Mouse (Mus musculus): Measurements from ENCODE around the gene E2f4. TPM values are rescaled to one million over a fixed set of nuclear protein-coding genes. Genes with fewer than 3 reads are reported as not detected.
A peak's percentile ranks its signal among the peaks of the same experiment; 100 is the strongest.

Gene E2f4
- 94.9 and 101 TPM in 2 replicates for polyA plus RNA-seq (2014; fragmentation: Nextera tagmentation; extraction: Ambion mirVana)

DNA sequence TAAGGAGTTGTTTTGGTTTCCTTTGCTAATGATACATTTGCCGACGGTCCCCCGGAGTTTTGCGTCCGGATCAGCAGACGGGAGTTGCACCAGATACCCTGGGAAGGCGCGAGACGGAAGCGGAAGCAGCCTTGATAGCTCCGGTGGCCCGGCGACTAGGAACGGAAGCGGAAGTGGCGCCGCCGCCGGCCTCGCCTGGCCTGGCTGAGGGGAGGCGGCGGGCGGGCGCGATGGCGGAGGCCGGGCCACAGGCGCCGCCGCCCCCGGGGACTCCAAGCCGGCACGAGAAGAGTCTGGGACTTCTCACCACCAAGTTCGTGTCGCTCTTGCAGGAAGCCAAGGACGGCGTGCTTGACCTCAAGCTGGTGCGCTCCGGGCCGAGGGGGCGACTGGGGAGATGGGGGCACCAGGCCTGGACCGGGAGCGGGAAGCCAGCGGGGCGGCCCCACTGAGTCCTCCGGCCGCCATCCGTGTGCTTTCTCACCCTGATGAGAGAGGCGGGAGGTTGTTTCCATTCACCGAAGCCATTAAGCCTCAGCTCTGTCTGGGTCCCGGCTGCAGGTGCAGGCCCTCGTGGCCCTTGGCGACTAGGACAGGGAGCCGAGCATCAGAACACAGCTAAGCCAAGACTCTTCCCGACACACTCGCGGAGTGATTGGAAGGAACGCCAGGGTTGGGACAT lies at the start of gene E2f4:
Gene E2f4, plus strand, starts transcription at position 153 of the 682 bp plus-strand sequence.
- H3K9me3 ChIP-seq (ENCODE audit: control insufficient read depth, low read length) = no peaks in the 10 kb centered on the region
- peak; percentile 91 for ATAC-seq (ENCODE audit: low FRiP score)
- WGBS = under 1% methylated on average over 48 of the region's 58 CpGs
- H3K4me3 ChIP-seq (ENCODE audit: low read depth, low read length) = peak within 1 kb of the TSS; percentile 99
- H3K27ac ChIP-seq (ENCODE audit: low read depth, low read length) = peak within 1 kb of the TSS; percentile 44; the same call in 1 of the 2 replicates
- no peaks in the 10 kb centered on the region for H3K27me3 ChIP-seq (ENCODE audit: control insufficient read depth, insufficient read depth, low read length)
- H3K36me3 ChIP-seq (ENCODE audit: control insufficient read depth, insufficient read depth, low read length) = peaks cover 22% of the 10 kb centered on the region
- peak within 1 kb of the TSS; percentile 94 for H3K4me2 ChIP-seq
- peaks cover 11% of the 10 kb centered on the region for H3K4me1 ChIP-seq (ENCODE audit: control insufficient read depth, insufficient read depth, low read length)
- DNase-seq (ENCODE audit: low spot score, missing footprints) = peak; percentile 98
- peak within 1 kb of the TSS; percentile 95 for H3K9ac ChIP-seq (ENCODE audit: low read length)

DNA sequence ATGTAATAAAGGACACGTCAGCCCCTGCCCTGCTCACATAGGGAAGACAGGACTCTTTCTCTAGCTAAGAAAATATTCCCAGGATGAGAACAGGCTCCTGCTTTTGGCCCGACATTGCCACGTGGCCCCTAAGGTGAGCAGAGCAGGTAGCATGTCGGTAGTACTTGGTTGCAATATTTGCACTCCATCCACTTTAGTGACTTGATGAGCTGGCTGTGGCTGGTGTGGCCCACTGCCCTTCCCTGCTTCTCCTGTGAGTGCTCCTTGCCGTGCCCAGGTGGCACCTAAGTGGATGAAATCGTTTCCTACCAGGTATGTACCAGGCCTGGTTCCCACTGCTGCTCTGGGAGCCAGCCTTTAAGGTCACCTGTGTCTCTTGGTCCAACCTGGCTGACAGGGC lies 45.5 kb upstream of the E2f4 start:
- Histone ChIP-seq H3K4me3 (ENCODE audit: low read depth, low read length) (no peak overlapping the region), H3K4me2 (no peak overlapping the region), H3K4me1 (ENCODE audit: control insufficient read depth, insufficient read depth, low read length) (peaks cover 7% of the 10 kb centered on the region; the same call in 1 of the 2 replicates), H3K9me3 (ENCODE audit: control insufficient read depth, low read length) (no peaks in the 10 kb centered on the region), H3K27me3 (ENCODE audit: control insufficient read depth, insufficient read depth, low read length) (peaks cover 13% of the 10 kb centered on the region; the same call in 1 of the 2 replicates), H3K9ac (ENCODE audit: low read length) (no peak overlapping the region), H3K27ac (ENCODE audit: low read depth, low read length) (no peak overlapping the region), H3K36me3 (ENCODE audit: control insufficient read depth, insufficient read depth, low read length) (peaks cover 20% of the 10 kb centered on the region)
- WGBS = 93% methylated on average over 6 of the region's 6 CpGs
- ATAC-seq (ENCODE audit: low FRiP score) (no peak), DNase-seq (ENCODE audit: low spot score, missing footprints) (peak; percentile 39)

DNA sequence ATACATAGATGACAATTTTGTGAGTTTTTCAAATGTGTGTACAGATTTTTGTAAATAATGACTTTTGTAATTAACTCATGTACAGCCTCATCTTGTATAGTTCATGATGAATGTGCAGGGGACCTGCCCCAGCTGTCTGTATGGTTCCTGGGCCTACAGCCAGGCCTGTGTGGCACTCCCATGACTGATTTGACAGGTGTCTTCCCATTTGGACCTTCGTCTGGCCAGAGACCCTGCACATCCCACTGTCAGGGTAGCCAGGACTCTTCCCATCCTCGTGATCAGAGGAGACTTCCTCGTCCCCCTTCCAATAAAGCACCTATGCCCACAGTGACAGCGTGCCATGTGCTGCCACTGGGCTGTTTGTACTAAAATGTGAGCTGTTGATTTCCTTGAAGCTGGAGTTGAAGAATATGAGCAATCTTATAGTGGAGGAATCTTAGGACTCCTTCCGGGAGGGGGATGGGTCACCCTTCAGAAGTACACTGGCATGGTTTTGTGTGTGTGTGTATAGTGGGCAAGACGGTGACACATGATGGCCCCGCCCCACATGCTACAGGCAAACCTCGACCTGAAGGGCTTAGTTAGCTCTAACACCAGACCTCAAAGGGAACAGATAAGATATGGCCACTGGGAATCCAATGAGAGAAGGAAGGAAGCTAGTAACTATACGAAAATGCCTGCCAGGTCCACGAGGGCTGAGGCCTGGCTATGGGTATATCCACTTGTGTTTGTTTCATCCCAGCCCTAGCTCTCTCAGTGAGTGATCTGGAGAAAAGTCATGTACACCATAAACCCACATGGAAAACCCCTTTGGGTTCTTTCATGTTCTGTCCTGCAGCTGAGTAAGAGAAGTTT lies 44.6 kb upstream of the E2f4 start:
- ATAC-seq (ENCODE audit: low FRiP score) = no peak
- peaks cover 20% of the 10 kb centered on the region for H3K36me3 ChIP-seq (ENCODE audit: control insufficient read depth, insufficient read depth, low read length)
- no peak overlapping the region for H3K9ac ChIP-seq (ENCODE audit: low read length)
- no peak overlapping the region for H3K27ac ChIP-seq (ENCODE audit: low read depth, low read length)
- H3K27me3 ChIP-seq (ENCODE audit: control insufficient read depth, insufficient read depth, low read length) = peaks cover 19% of the 10 kb centered on the region
- DNase-seq (ENCODE audit: low spot score, missing footprints) = peak; percentile 75
- no peaks in the 10 kb centered on the region for H3K9me3 ChIP-seq (ENCODE audit: control insufficient read depth, low read length)
- peaks cover 7% of the 10 kb centered on the region; the same call in 1 of the 2 replicates for H3K4me1 ChIP-seq (ENCODE audit: control insufficient read depth, insufficient read depth, low read length)
- H3K4me2 ChIP-seq = no peak overlapping the region
- no peak overlapping the region for H3K4me3 ChIP-seq (ENCODE audit: low read depth, low read length)
- 90% methylated on average over 10 of the region's 10 CpGs for WGBS

DNA sequence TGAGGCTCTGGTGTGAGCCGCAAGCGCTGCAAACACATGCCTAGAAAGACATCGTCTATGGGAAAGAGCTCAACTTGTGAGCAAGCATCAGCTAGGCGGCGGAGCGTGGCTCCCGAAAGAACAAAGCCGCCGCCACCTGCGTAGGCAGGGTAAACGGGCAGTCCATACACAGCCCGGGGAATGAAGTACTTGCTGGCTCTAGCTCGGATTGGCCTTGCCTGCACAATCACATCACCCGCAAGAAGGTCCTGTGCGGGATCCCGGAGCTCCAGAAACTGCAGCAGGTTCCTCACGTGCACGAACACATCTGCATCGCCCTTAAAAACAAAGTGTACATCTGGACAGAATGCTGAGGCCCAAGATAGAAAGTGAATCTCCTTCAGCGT lies 43.7 kb upstream of the E2f4 start:
- H3K9ac ChIP-seq (ENCODE audit: low read length) = 0 out of 2 replicates have a peak overlapping the region, but pooled peaks have one; percentile 16
- peaks cover 20% of the 10 kb centered on the region for H3K36me3 ChIP-seq (ENCODE audit: control insufficient read depth, insufficient read depth, low read length)
- WGBS = 29% methylated on average over 20 of the region's 20 CpGs
- H3K27ac ChIP-seq (ENCODE audit: low read depth, low read length) = no peak overlapping the region
- ATAC-seq (ENCODE audit: low FRiP score) (peak; percentile 38), DNase-seq (ENCODE audit: low spot score, missing footprints) (no peak)
- H3K9me3 ChIP-seq (ENCODE audit: control insufficient read depth, low read length) = no peaks in the 10 kb centered on the region
- H3K4me3 ChIP-seq (ENCODE audit: low read depth, low read length) = peak overlapping the region; percentile 51; the same call in 1 of the 2 replicates
- H3K4me2 ChIP-seq = peak overlapping the region; percentile 97
- H3K27me3 ChIP-seq (ENCODE audit: control insufficient read depth, insufficient read depth, low read length) = peaks cover 27% of the 10 kb centered on the region
- peaks cover 10% of the 10 kb centered on the region for H3K4me1 ChIP-seq (ENCODE audit: control insufficient read depth, insufficient read depth, low read length)

- DNase-seq (ENCODE audit: low spot score, missing footprints) (peak; percentile 98), ATAC-seq (ENCODE audit: low FRiP score) (peak; percentile 82)
- peak overlapping the region; percentile 65 for H3K9ac ChIP-seq (ENCODE audit: low read length)
- no peaks in the 10 kb centered on the region for H3K9me3 ChIP-seq (ENCODE audit: control insufficient read depth, low read length)
- H3K36me3 ChIP-seq (ENCODE audit: control insufficient read depth, insufficient read depth, low read length) = peaks cover 15% of the 10 kb centered on the region
- peaks cover 33% of the 10 kb centered on the region for H3K27me3 ChIP-seq (ENCODE audit: control insufficient read depth, insufficient read depth, low read length)
- peak overlapping the region; percentile 51 for H3K4me3 ChIP-seq (ENCODE audit: low read depth, low read length)
- under 1% methylated on average over 67 of the region's 74 CpGs for WGBS
- H3K27ac ChIP-seq (ENCODE audit: low read depth, low read length) = no peak overlapping the region
- H3K4me1 ChIP-seq (ENCODE audit: control insufficient read depth, insufficient read depth, low read length) = peaks cover 16% of the 10 kb centered on the region
- H3K4me2 ChIP-seq = peak overlapping the region; percentile 97
Observed at GRCm38 (mm10) chr8:105254152-105254965, 43.1 kb upstream of the E2f4 start.

DNA sequence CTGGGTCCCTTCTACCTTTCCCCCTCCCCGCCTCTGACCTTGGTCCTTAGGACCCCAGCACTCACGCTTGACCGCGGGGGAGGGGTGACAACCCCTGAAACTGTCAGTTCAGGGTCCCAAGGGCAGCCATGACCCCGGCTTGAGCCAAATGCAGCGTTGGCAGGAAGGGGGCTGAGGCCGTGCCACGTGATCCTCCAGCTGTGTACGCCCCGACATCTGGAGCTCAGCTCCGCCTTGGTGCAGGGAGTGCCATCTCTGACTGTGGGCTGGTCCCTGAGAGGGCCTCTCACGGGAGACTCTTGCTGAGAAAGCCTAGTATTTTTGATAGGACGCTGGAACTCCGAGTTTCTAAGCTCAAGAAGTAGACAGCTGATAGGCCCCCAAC lies 42.5 kb upstream of the E2f4 start, which contains the start of gene B3gnt9:
Gene B3gnt9, minus strand, starts transcription at position 188 of the 385 bp plus-strand sequence.
- WGBS = 2% methylated on average over 14 of the region's 14 CpGs
- Histone ChIP-seq H3K4me3 (ENCODE audit: low read depth, low read length) (peak within 1 kb of the TSS; percentile 51), H3K9ac (ENCODE audit: low read length) (peak within 1 kb of the TSS; percentile 65), H3K27ac (ENCODE audit: low read depth, low read length) (no peak within 1 kb of the TSS), H3K9me3 (ENCODE audit: control insufficient read depth, low read length) (no peaks in the 10 kb centered on the region), H3K27me3 (ENCODE audit: control insufficient read depth, insufficient read depth, low read length) (peaks cover 39% of the 10 kb centered on the region), H3K4me1 (ENCODE audit: control insufficient read depth, insufficient read depth, low read length) (peaks cover 20% of the 10 kb centered on the region), H3K36me3 (ENCODE audit: control insufficient read depth, insufficient read depth, low read length) (peaks cover 9% of the 10 kb centered on the region; the same call in 1 of the 2 replicates), H3K4me2 (peak within 1 kb of the TSS; percentile 97)
- DNase-seq (ENCODE audit: low spot score, missing footprints) = peak; percentile 92
- peak; percentile 28 for ATAC-seq (ENCODE audit: low FRiP score)

GRCm38 (mm10) chr8:105257318-105258114 lies 39.9 kb upstream of the E2f4 start:
- H3K36me3 ChIP-seq (ENCODE audit: control insufficient read depth, insufficient read depth, low read length) = no peaks in the 10 kb centered on the region
- no peak for ATAC-seq (ENCODE audit: low FRiP score)
- no peak overlapping the region for H3K4me3 ChIP-seq (ENCODE audit: low read depth, low read length)
- H3K9me3 ChIP-seq (ENCODE audit: control insufficient read depth, low read length) = no peaks in the 10 kb centered on the region
- H3K4me1 ChIP-seq (ENCODE audit: control insufficient read depth, insufficient read depth, low read length) = peaks cover 20% of the 10 kb centered on the region
- no peak overlapping the region for H3K9ac ChIP-seq (ENCODE audit: low read length)
- WGBS = 61% methylated on average over 7 of the region's 7 CpGs
- H3K27me3 ChIP-seq (ENCODE audit: control insufficient read depth, insufficient read depth, low read length) = peaks cover 54% of the 10 kb centered on the region
- H3K27ac ChIP-seq (ENCODE audit: low read depth, low read length) = no peak overlapping the region
- no peak overlapping the region for H3K4me2 ChIP-seq
- peak; percentile 57 for DNase-seq (ENCODE audit: low spot score, missing footprints)
